Mouse (Mus musculus) left cerebral cortex, postnatal 4 days (tissue): Measurements from ENCODE around the gene Iqgap2. TPM values are rescaled to one million over a fixed set of nuclear protein-coding genes. Genes with fewer than 3 reads are reported as not detected.
A peak's percentile ranks its signal among the peaks of the same experiment; 100 is the strongest.

Experiments used
- DNase-seq: peaks from one replicate; pipeline ENCODE4 v3.0.0-alpha.2; 2022
- intact Hi-C: fragments of 180-260 bp; cut with DNase I; formaldehyde crosslinking; loops from one replicate; pipeline ENCODE4 v1.15.1; 2025
- total RNA-seq, 2 experiments: library from RNA; stranded (reverse); gene quantifications; 2 replicates each; pipeline ENCODE4 v1.2.3; 2021

The Iqgap2 gene
- total RNA-seq, 2 experiments from 2014 or later = 6.6 to 7.1 TPM

DNA sequence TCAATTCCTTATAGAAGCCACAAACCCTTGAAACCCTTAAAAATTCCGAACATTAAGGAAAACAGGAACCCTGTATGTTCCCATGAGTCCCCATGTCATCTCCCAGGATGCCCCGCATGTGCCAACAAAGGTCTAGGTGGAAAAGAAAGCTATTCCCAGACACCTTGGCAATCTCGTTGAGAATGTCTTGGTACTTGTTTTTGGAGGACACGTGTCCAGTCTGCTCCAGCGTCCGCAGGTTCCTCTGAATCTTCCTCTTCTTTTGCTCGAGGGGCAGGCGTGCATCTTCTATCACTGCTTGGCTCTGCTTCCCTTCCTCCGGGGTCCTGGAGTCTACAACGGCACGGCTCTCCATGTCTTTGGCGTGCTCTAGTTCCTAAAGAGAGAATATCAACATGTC lies 256.4 kb downstream of the Iqgap2 start:
- no peak for DNase-seq
- intact Hi-C loops = no loop called here

DNA sequence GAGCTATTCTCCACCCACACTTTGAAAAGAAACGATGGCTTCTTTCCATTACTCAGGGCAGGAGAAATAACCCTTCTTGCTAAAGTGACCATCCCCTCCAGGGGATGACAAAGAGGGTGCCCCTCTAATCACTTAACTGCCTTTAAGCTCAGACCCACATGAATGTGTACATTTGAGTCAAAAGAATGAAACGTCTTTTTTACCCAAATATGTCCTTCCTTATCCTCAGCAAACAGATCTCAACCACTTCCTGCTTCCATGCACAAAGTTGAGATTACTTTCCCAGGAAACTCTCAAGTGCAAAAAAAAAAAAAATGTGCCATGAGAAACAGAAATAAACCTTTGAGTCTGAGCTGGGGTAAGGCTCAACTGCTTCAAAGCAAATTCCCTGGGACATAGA lies 257.3 kb downstream of the Iqgap2 start:
- intact Hi-C loops = no loop called here
- DNase-seq = no peak

DNA sequence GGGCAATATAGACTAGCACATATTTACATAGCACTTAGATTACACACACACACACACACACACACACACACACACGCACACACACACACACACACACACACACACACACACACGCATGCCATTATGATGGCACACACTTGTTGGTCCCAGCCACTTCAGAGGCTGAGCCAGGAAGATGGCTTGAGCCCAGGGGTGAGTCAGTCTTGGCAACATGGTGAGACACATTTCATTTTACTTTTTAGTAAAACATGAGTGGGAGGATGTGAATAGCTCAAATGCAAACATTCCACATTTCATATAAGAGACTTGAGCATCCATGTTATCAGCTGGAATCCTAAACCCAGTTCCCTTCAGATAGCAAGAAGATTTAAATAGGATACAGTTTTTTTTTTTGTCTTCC lies 258.3 kb downstream of the Iqgap2 start:
- DNase-seq = no peak
- intact Hi-C loops = no loop called here

DNA sequence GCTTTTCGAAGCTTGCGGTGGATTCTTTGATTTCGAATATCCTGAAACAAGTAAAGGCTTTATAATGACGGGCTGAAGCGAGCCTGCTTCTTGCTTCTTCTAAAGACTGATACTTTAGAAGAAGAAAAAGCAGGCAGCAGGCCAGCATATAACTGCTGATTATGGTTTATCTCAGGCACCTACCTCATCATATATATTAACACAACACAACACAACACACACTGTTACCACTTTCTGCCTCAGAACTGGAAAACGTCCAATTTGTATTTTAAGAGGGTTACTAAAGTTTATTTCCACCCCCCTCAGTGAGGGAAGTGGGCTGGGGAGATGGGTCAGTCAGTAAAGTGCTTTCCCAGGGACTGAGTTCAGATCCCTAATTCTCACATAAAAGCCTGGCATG lies 259.6 kb downstream of the Iqgap2 start:
- intact Hi-C loops = no loop called here
- DNase-seq = no peak

DNA sequence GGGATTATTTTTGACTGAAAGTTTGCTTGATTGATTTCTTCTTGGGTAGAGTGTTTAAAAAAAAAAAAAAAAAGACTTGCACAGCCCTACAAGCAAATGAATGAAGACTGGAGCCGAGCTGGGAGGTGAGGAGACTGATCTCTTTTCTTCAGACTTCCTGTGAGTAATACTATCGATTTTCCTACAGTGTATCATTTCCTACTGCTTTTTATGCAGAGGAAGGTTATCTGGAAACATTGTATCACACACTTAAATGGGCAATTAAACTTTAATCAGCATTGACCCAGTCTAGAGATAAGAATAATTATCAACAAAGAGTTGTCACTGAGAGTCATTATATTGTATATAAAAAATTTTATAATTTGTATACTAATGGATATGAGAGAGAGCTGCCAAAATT lies 261.0 kb downstream of the Iqgap2 start:
- no peak for DNase-seq
- intact Hi-C loops = no loop called here

DNA sequence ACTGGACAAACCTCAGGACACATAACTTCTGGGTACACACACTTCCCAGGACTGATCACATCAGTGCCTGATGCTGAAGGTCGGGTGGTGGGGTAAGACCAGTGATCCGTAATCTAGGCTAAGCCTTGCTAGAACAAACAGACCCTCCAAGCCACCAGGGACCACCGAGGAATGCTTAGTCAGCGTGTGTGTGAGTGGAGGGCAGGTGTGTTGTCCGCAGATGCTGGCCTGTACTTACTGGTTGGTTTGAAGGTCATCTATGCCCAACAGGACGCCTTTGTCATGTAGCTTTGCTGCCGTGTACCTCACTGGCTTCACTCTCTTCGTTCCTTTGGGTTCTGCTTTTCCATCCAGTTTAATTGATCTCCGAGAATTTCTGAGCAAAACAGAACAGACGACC lies 262.0 kb downstream of the Iqgap2 start:
- no peak for DNase-seq
- intact Hi-C loops = no loop called here

DNA sequence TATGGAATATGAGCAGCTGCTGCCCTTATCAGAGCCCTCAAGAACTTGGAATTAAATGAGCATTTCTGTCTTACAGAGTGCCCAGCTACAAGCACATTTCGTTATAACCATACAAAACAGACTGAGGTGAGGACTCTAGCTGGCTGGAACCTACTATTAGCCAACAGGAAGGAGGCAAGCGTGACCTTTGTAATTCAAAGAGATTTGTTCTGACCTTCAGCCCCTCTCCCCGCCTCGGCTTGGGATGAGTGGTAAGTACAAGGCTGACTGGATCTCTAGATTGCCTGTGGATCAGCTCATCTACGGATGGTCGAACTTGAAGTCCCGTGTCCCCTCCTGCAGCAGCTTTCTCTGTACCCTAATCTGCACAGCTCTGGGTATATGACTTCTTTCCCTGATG lies 265.0 kb downstream of the Iqgap2 start:
- no peak for DNase-seq
- intact Hi-C loops = no loop called here

DNA sequence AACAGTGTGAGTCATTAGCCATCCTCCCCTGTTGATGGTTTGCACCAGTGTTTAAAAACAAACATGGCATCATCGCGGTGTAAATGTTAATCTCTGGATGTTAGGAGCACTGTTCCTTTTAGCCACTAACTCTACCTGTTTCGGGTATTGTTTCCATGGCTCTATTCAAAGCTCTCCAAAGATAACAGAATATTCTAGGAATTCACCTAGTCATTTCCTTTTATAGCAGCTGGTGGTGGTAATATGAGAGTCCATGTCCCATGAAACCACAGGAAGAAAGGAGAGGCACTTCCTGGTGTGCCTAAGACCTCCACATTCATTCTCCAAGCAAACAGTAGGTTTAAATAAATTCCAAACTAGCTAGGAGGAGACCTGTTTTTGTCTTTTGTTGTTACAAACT lies 268.7 kb downstream of the Iqgap2 start:
- intact Hi-C loops = no loop called here
- no peak for DNase-seq

DNA sequence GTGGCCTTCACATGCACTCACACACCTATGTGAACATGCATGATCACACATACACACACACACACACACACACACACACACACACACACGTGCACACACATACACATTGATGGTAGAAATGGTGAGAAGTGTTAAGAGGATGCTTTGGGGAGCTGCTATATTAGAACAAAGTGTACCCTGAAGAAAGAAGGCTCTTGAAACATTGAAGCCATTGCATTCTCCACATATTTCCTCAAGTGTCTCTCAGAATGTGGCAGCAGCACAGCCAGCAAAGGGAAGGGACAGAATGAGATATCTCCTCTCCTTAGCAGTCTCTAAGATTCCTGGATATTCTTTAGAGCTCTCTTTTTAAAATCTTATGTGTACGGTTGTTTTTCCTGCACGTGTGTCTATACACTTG lies 270.2 kb downstream of the Iqgap2 start:
- intact Hi-C loops = no loop called here
- no peak for DNase-seq

DNA sequence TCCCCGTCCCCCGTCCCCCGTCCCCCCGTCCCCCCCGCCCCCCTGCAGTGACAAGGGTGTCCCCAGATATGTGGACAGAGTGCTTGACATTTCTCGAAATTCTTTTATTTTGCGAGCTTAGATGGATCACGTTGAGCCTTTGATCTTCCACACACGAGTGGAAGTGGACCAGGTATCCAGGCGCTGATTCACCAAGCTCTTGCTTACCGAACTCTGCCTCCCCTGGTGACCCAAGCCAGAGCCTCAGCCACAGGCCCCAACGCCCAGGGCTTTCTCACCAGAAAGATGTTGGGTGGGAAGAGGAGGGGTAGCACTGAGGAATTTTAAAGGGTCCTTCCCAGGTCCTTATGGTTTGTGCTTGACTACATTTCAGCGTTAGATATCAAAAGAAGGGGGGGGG lies 272.9 kb downstream of the Iqgap2 start:
- intact Hi-C loops = no loop called here
- no peak for DNase-seq

DNA sequence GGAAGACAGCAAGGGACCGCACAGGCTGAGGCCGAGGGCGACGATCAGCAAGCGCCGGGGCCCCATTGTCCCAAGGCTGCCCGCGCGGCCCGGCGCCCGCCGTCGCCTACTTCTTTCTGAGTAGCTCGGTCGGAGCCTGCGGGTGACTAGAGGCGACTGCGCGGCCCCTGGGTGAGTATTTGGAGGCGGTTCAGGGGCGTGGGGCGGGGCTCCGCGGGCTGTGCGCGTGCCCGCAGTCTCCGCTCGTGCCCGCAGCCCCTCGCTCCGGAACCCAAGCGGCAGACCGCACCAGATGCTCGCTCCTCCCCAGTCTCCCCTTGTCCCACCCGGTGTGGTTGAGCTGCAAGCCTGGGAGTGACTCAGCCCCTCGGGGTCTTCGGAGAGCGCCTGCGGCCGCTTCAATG lies 273.4 kb downstream of the Iqgap2 start, which contains the start of gene F2r:
TSS of gene F2r (minus strand) at position 179 of the 404 bp plus-strand sequence.
- intact Hi-C loops = no loop called here
- DNase-seq = peak; percentile 82

DNA sequence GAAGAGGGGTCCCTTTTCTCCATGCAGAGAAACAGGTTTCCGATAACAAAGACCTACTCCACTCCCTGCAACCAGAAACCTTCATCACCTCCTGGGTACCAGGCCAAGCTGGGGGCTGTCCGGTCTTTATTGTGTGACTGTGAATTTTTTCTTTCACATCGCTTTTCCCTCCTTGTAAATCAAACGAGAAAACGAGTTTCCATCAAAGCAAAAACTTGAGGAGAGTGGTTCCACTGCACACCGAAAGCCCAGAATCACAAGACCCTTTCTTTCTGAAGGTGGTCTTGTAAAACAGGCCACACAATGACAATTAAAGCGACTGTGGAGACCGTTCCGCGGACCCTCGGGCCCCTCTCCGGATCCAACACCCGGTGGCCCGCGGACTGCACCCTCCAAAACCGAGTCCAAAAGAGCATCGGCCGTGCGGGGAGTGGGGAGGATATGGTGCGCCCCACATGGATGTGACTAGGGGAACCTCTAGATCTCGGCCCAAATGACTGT lies 274.0 kb downstream of the Iqgap2 start:
- intact Hi-C loops = no loop called here
- no peak for DNase-seq

DNA sequence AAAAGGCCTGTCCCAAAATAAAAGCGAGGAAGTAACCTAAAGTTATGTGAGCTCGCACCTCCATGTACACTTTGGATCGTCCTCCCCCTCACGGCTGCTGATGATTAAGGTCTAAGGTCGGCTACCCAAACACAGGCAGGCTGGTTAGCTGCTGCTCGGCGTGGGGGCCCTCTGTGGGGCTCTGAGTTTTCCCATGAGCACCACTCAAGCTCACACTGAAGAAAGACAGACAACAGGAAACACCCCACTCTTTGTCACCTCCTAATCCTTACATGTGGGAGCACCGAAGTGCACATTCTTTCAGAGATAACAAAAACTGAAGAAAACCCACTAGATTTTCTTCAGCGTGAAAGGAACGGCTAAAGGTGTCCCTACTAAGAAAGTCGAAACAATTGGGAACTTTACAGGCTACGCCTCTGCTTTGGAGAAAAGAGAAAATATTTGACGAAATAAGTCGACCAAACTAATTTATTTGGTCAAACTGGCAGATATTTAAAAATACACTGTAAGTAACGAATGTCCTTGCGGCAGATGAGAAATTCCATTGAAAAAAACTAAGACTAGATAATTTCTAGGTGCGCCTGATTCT lies 274.5 kb downstream of the Iqgap2 start:
- intact Hi-C loops = no loop called here
- no peak for DNase-seq

DNA sequence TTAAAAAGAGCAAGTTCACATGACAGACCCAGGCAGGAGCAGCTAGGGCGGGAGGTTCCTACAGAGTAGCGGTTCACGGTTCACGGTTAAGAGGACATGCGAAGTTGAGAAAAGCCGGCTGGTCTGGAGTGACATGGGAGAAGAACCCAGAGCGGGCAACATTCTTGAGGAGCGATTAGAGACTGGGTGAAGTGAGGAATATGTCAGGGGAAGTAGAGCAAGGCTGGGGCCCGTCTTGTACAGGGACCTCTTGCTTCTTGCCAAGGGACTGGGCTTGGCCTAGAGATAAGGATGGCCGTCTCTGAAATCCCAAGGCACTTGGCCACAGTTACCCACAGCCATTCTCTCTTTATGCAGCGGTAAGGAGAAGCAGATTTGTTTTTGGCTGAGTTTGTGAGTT lies 275.2 kb downstream of the Iqgap2 start:
- intact Hi-C loops = no loop called here
- DNase-seq = no peak

DNA sequence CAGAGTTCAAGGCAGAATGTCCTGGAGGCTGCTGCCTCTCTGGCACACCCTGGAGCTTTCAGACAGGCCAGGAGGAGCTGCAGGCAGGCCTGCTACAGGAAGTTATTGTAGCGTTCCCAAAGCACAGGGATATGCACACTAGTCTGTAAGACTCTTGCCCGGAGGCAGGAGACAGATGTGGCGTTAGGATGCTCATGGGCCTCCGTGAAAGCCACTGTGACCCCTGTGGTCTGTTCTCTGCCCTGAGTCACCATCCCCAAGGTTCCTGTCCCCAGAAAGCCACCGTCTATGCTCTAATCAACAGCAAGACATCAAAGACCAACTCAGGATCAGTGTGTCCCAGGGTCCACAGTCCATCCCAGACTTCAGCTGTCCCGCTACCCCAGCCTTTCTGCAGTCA lies 277.0 kb downstream of the Iqgap2 start:
- intact Hi-C loops = no loop called here
- DNase-seq = no peak

DNA sequence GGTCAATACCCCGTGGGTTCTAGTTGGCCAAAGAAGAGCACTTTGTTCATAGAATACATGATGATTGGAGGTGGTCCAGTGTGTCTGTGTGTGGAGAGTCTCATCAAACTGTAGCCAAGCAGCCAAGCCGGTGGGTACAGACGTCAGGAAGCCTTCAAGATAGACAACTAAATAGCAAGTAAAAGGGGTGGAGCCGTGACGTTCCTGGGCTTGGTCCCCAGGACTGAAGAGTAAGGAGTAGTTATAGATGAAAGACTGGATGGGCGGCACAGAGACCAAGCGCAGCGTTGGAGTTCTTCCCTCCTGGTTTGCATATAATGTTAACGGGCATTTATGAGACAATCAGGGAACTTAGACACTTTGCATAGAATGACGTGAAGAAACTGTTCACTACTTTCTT lies 279.5 kb downstream of the Iqgap2 start:
- no peak for DNase-seq

DNA sequence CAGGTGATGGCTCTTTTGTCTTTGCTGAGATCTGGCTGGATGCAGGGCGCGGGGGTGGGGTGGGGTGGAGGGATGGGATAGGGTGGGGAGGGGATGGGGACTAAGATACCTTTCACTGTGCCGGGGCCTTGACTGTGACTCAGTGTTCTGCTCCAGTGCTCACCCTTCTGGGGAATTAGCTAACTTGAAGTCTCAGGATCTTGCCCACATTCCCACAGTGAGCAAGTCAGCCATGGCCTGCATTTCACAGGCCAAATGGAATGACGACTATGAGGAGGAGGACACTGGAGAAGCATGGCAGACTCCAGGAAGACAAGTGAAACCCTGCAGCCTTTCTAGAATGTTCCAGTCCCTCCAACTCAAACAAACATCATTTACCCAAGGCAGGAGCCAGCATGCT lies 280.0 kb downstream of the Iqgap2 start:
- intact Hi-C loops = no loop called here

More for the DNA sequence above, 279.5 kb downstream of the Iqgap2 start:
- intact Hi-C loops = no loop called here

DNA sequence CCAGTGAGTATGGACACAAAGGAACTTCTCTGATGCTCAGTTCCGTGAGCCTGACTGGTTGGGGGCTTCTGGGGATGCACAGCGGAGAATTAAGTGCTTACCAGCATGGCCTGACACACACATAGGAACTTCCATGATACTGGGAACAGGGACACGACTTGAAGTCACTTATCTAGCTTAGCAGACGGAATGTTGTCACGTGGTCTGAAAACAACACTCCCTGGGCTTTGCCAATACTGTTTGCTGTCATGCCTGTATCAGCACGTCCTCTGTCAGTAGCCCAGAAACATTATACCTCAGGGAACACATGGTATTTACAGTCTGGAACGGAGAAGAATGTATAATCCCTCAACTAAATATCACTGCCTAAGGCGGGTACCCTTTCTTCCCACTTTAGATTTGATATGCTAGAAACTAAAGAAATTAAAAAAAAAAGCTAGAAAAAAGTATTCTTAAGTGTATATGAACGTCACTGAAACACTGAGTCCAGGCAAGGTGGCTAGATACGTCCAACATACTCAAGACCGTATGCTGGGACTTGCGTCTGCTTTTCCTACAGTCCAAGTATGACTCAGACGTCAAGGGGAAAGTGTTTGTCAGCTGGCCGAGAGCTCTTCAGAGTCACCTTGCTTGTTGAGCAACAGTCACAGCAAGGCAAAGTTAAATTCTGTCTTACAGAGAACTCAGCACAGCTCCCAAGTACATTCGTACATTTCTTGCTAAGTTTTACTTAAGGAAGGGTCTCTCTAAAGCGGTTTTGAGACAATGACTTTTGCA lies 280.7 kb downstream of the Iqgap2 start:
- DNase-seq = no peak
- intact Hi-C loops = no loop called here

More for the DNA sequence above, 280.0 kb downstream of the Iqgap2 start:
- no peak for DNase-seq

DNA sequence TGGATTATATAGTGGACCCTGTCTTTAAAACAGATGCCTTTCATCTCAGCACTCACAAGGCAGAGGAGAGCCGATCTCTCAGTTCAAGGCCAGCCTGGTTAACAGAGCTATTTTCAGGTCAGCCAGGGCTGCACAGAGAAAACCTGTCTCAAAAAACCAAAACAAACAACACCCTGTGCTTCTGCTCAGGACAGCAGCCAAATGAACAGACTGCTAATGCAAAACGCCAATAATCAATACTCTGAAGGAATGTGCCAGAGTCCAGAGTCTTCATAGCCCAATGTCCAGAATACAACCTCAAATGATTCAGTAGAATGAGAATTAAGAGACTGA lies 282.7 kb downstream of the Iqgap2 start:
- no peak for DNase-seq
- intact Hi-C loops = no loop called here

DNA sequence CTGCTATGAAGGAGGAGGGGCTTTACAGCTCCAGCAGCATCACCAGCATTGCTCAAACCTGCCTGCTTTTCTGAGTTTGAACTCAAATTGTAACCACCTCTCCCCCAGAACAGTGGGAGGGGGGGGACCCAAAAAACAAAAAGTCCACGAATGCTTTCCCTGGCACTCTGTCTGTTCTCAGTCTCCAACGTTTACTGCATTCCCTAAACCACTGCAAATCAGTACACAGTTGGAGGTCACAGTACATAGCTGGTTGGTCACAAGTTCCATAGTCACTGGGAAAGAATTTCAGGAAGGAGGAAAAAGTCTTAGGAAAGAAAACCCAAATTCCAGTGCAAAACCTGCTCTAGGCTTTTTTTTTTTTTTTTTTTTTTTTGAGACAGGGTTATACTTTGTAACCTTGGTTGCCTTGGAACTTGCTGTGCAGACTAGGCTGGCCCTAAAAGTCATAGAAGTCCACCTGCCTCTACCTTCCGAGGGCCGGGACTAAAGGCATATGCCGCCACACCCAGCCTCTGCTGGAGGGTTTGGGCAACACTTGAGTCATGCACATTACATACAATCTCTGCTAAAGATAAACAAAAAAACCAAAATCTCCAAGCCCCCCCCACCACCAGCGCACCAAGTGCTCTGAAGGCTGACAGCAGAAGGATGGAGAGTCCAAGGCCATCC lies 283.2 kb downstream of the Iqgap2 start:
- DNase-seq = no peak
- intact Hi-C loops = no loop called here

DNA sequence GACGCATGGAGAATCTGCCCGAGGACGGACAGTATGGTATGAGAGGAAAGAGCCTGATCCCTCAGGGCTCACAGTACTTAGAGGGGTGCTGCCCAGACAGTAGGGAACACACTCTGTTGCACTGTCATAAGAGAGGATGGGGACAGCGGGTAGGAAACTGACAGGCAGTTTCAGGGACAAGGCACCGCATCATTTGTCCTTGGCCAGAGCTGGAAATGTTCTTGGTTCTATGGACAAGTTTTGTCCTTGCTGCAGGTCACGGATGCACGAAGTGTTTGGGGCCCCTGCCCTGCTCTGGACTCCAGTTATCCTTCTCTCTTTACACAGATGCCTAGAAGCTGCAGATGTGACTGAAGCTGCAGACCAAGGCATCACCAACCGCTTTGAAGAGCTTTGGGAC lies 284.7 kb downstream of the Iqgap2 start:
- intact Hi-C loops = no loop called here
- DNase-seq = no peak

DNA sequence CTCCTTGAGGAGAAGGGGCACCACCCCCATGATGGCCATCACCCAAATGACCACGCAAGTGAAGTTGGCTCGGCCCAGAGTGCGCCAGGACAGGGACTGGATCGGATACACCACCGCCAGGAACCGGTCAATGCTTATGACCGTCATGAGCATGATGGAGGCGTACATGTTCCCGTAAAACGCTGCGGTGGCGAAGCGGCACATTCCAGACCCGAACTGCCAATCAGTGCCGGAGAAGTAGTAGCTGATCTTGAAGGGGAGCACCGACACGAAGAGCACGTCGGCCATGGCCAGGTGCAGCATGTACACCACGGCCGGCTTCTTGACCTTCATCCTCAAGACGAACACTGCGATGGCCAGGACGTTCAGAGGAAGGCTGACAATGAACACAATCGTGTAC lies 287.4 kb downstream of the Iqgap2 start:
- DNase-seq = no peak

More for the DNA sequence above, 287.4 kb downstream of the Iqgap2 start:
- intact Hi-C loops = no loop called here
